In the genomic region with DNA sequence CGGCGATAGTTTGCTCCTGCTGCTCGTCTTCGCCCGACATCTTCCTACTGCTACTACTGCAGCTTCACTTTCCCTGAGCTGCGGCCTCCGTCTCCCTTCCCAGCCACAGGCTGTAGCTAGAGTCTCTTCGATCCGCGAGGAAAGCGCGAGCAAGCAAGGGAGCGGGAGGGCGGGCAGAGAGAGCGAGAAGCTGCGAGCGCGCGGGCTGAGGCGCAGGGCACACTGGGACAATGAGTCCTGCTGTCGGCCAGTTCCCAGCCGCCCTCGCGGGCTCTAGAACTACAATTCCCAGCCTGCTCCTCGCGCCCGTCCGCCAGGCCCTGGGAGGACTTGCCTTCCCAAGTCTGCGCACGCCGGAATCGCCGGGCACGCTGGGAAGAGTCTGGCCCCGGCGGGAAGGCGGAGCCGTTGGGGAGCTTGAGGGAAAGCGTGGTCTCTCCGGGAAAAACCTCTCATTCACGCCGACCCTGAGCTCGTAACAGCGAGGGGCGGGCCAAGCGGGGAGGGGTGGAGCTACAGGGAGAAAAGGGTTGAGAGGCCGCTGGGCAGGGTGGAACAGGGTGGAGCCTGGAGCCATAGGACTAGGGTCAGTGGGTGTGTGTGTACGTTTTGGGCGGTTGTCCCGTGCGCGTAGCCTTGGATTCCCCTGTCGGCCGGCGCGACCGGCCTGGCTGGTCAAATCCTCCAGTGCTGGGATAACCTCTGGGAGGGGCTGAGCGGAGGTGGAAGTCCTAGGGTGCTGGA, we compare ENCODE assay signal across 8 mouse cellular contexts. TPM values are rescaled to one million over a fixed set of nuclear protein-coding genes. Genes with fewer than 3 reads are reported as not detected.
DNase-seq lines count a peak whose midpoint lies in the region; ATAC-seq and TF ChIP-seq lines count a peak whose summit lies in the region.

Gene Pa2g4 (minus strand): TSS at position 200 of the 744 bp plus-strand sequence.

- in situ Hi-C loops in ES-E14 (cut with MboI; ENCODE audit: low sequenced_read_pairs in 2 of 2, unreplicated experiment in 2 of 2), result no loop called here

- DNase-seq in ES-E14 (ENCODE audit: low read depth, low spot score), result peak; percentile 100
- DNase-seq in cerebellum, adult 11-12 months, result peak; percentile 99
- peak; percentile 99 for DNase-seq in heart, postnatal 25 days (ENCODE audit: low spot score)
- peak; percentile 98 to 99 for DNase-seq in layer of hippocampus, adult 2 months (ENCODE audit: low spot score in 2 of 2)
- DNase-seq in lung, embryonic 14.5 days, result peak; percentile 100
- peak; percentile 96 for DNase-seq in thymus, adult 2 months

- peak within 1 kb of the TSS; percentile 95 for H3K4me2 ChIP-seq in forebrain, embryonic 15.5 days (replicated peaks)
- peak within 1 kb of the TSS; percentile 66 for H3K4me2 ChIP-seq in lung, embryonic 14.5 days

- H3K27ac ChIP-seq in ES-E14 (ENCODE audit: insufficient read depth, low read depth, low read length, poor library complexity, severe bottlenecking), result peak within 1 kb of the TSS; percentile 86
- H3K27ac ChIP-seq in forebrain, embryonic 15.5 days (replicated peaks), result peak within 1 kb of the TSS; percentile 95
- H3K27ac ChIP-seq in layer of hippocampus, adult 2 months, result peak within 1 kb of the TSS; percentile 93
- peak within 1 kb of the TSS; percentile 93 for H3K27ac ChIP-seq in lung, embryonic 14.5 days (ENCODE audit: low read depth)
- H3K27ac ChIP-seq in olfactory bulb, adult 2 months (ENCODE audit: insufficient read depth, low read depth, low read length), result peak within 1 kb of the TSS; percentile 73
- 0 out of 2 replicates have a peak within 1 kb of the TSS, but pooled peaks have one; percentile 27 for H3K27ac ChIP-seq in thymus, adult 2 months (ENCODE audit: control insufficient read depth, insufficient read depth, low read length)

- intact Hi-C loops in heart, postnatal 25 days (cut with DNase I), result loop anchor here (5.0 kb wide), 1 partner anchor 106 kb away; the partner anchor contains the start of gene Suox

- peak within 1 kb of the TSS; percentile 99 for H3K9ac ChIP-seq in ES-E14 (ENCODE audit: insufficient read depth, low read depth, low read length, poor library complexity, severe bottlenecking)
- H3K9ac ChIP-seq in forebrain, embryonic 15.5 days (replicated peaks), result peak within 1 kb of the TSS; percentile 92
- peak within 1 kb of the TSS; percentile 93 for H3K9ac ChIP-seq in lung, embryonic 14.5 days

- H3K9me3 ChIP-seq in ES-E14 (ENCODE audit: control insufficient read depth, insufficient read depth, low read depth, low read length), result no peaks in the 10 kb centered on the region
- H3K9me3 ChIP-seq in forebrain, embryonic 15.5 days, result no peaks in the 10 kb centered on the region
- H3K9me3 ChIP-seq in lung, embryonic 14.5 days (ENCODE audit: low read depth, low read length), result no peaks in the 10 kb centered on the region

- H3K4me3 ChIP-seq in ES-E14 (ENCODE audit: insufficient read depth in 1 of 2, low read depth in 1 of 2, low read length in 2 of 2, poor library complexity in 1 of 2, severe bottlenecking in 1 of 2), result peak within 1 kb of the TSS; percentile 84 to 88
- peak within 1 kb of the TSS; percentile 90 for H3K4me3 ChIP-seq in forebrain, embryonic 15.5 days
- H3K4me3 ChIP-seq in layer of hippocampus, adult 2 months, result peak within 1 kb of the TSS; percentile 76
- H3K4me3 ChIP-seq in lung, embryonic 14.5 days (ENCODE audit: low read depth, low read length), result peak within 1 kb of the TSS; percentile 92
- H3K4me3 ChIP-seq in olfactory bulb, adult 2 months (ENCODE audit: insufficient read depth, low read depth, low read length), result peak within 1 kb of the TSS; percentile 84
- H3K4me3 ChIP-seq in thymus, adult 2 months (ENCODE audit: control insufficient read depth, insufficient read depth, low read length), result peak within 1 kb of the TSS; percentile 73

- no peaks in the 10 kb centered on the region for H3K27me3 ChIP-seq in forebrain, embryonic 15.5 days
- no peaks in the 10 kb centered on the region for H3K27me3 ChIP-seq in lung, embryonic 14.5 days (ENCODE audit: insufficient read depth, low read length)
- H3K27me3 ChIP-seq in thymus, adult 2 months (ENCODE audit: control insufficient read depth, insufficient read depth, low read length), result no peaks in the 10 kb centered on the region

- TF ChIP-seq CTCF in layer of hippocampus, adult 2 months (conservative IDR thresholded peaks at IDR 0.05), result 0 out of 2 replicates have a peak, but pooled peaks have one; percentile 8
- TF ChIP-seq CTCF in lung, embryonic 14.5 days (IDR thresholded peaks at IDR 0.05; ENCODE audit: low read depth), result peak; percentile 26; the same call in 1 of the 2 replicates
- no peak for TF ChIP-seq CTCF in olfactory bulb, adult 2 months (IDR thresholded peaks at IDR 0.05; ENCODE audit: insufficient read depth, low read depth, low read length)
- no peak; the same call in 1 of the 2 replicates for TF ChIP-seq CTCF in thymus, adult 2 months (IDR thresholded peaks at IDR 0.05; ENCODE audit: borderline replicate concordance, control insufficient read depth, extremely low read depth, insufficient read depth, low read length, poor library complexity)

- H3K4me1 ChIP-seq in ES-E14 (ENCODE audit: control insufficient read depth in 2 of 2, insufficient read depth in 2 of 2, low read length in 2 of 2, poor library complexity in 1 of 2), result peaks cover 0 to 3% of the 10 kb centered on the region in 2 experiments; a peak in 2 of 4 replicates
- H3K4me1 ChIP-seq in forebrain, embryonic 15.5 days, result peaks cover 18% of the 10 kb centered on the region
- no peaks in the 10 kb centered on the region; the same call in 1 of the 2 replicates for H3K4me1 ChIP-seq in lung, embryonic 14.5 days (ENCODE audit: insufficient read depth)
- H3K4me1 ChIP-seq in olfactory bulb, adult 2 months (ENCODE audit: control insufficient read depth, insufficient read depth, low read length), result peaks cover 3% of the 10 kb centered on the region
- H3K4me1 ChIP-seq in thymus, adult 2 months (replicated peaks; ENCODE audit: control insufficient read depth, insufficient read depth, low read length), result peaks cover 8% of the 10 kb centered on the region

- H3K36me3 ChIP-seq in ES-E14 (ENCODE audit: control insufficient read depth, insufficient read depth, low read length, poor library complexity, severe bottlenecking), result peaks cover 35% of the 10 kb centered on the region
- H3K36me3 ChIP-seq in forebrain, embryonic 15.5 days, result peaks cover 26% of the 10 kb centered on the region
- H3K36me3 ChIP-seq in lung, embryonic 14.5 days (ENCODE audit: insufficient read depth), result peaks cover 27% of the 10 kb centered on the region
- H3K36me3 ChIP-seq in thymus, adult 2 months (ENCODE audit: control insufficient read depth, insufficient read depth, low read length), result peaks cover 6% of the 10 kb centered on the region

- TF ChIP-seq POLR2A in olfactory bulb, adult 2 months (IDR thresholded peaks at IDR 0.05; ENCODE audit: insufficient read depth, low read depth, low read length), result peak; percentile 88
- TF ChIP-seq POLR2A in thymus, adult 2 months (IDR thresholded peaks at IDR 0.05; ENCODE audit: control insufficient read depth, extremely low read depth, insufficient read depth, low read length, poor library complexity), result peak; percentile 65

- under 1% methylated on average over 58 of the region's 58 CpGs for WGBS in forebrain, embryonic 15.5 days
- WGBS in lung, embryonic 14.5 days, result under 1% methylated on average over 58 of the region's 58 CpGs
- under 1% methylated on average over 58 of the region's 58 CpGs for WGBS in olfactory bulb, adult 2 months
- WGBS in thymus, adult 2 months, result under 1% methylated on average over 58 of the region's 58 CpGs

- ATAC-seq in forebrain, embryonic 15.5 days (replicated peaks), result peak; percentile 100
- ATAC-seq in lung, embryonic 14.5 days (ENCODE audit: insufficient read depth), result peak; percentile 99

TF ChIP-seq in ES-E14, 5 proteins besides CTCF, POLR2A, EP300 and RAD21:
- TF ChIP-seq HCFC1 (IDR thresholded peaks at IDR 0.05; ENCODE audit: borderline replicate concordance, insufficient read depth, low read length) (peak; percentile 99), MAFK (IDR thresholded peaks at IDR 0.05; ENCODE audit: insufficient read depth, low read depth, low read length) (no peak), ZC3H11A (IDR thresholded peaks at IDR 0.05; ENCODE audit: borderline replicate concordance, low read depth, low read length) (no peak), CHD2 (IDR thresholded peaks at IDR 0.05; ENCODE audit: low read depth, low read length) (peak; percentile 16; the same call in 1 of the 2 replicates)
TF ChIP-seq in ES-E14: peak in this region for 2.

RNA-seq across cellular contexts. Expression of gene Pa2g4, which starts in this region (rescaled TPM):
- total RNA-seq in ES-E14 (2012; rRNA removed), result 127 and 170 TPM in 2 replicates
- polyA plus RNA-seq in forebrain, embryonic 15.5 days (2015; fragmentation: Nextera tagmentation; extraction: Ambion mirVana), result 146 and 149 TPM in 2 replicates
- 10 to 100 TPM; 45.8 to 48.6 TPM for total RNA-seq in heart, postnatal 25 days (2021)
- 10 to 100 TPM; 61.4 to 64.4 TPM for total RNA-seq in layer of hippocampus, adult 2 months (2021)
- 240 and 244 TPM in 2 replicates for polyA plus RNA-seq in lung, embryonic 14.5 days (2014; fragmentation: Nextera tagmentation; extraction: Ambion mirVana)
- polyA plus RNA-seq in olfactory bulb, adult 2 months (2012; ENCODE audit: insufficient read depth, insufficient read length, low replicate concordance, missing spikeins), result not detected in 2 replicates
- polyA plus RNA-seq in thymus, adult 2 months (2012; rRNA removed), result 46.8 and 52.9 TPM in 2 replicates

Comparison
In these comparisons a context has a peak if more than half of its experiments do, and no peak if none do; other contexts are left out.
1. Peak in every context shown above with its lines: DNase-seq, ATAC-seq, H3K4me3 ChIP-seq and H3K27ac ChIP-seq.
2. H3K27ac ChIP-seq: peak in every context shown above with its lines; median percentile 95 in forebrain, embryonic 15.5 days; 93 in layer of hippocampus, adult 2 months; 93 in lung, embryonic 14.5 days; 86 in ES-E14; 73 in olfactory bulb, adult 2 months; 27 in thymus, adult 2 months.
3. CTCF ChIP-seq: peak in layer of hippocampus, adult 2 months (single experiment) and lung, embryonic 14.5 days (single experiment); none in olfactory bulb, adult 2 months (single experiment) and thymus, adult 2 months (single experiment).